Mouse (Mus musculus) kidney, embryonic 14.5 days (tissue): ENCODE results near the gene Grin2d. TPM values are rescaled to one million over a fixed set of nuclear protein-coding genes. Genes with fewer than 3 reads are reported as not detected.

Source experiments
- ATAC-seq: fragments of 200-750 bp; cut with Nextera tagmentation; 2 replicates; pipeline ENCODE4 v1.8.0; 2017; ENCODE audit warnings: moderate number of reproducible peaks, mild to moderate bottlenecking, moderate TSS enrichment, moderate library complexity; ENCODE audit not compliant: low FRiP score, low TSS enrichment
- H3K27ac ChIP-seq: fragments of 300-500 bp; sonication (generic); 2 replicates; pipeline ENCODE4 v1.5.1; 2014; ENCODE audit warnings: low read depth, mild to moderate bottlenecking, low read length, moderate library complexity, mixed read lengths
- H3K27me3 ChIP-seq: fragments of 300-500 bp; sonication (generic); 2 replicates; pipeline ENCODE4 v1.6.1; 2014; ENCODE audit warnings: mild to moderate bottlenecking, low read length; ENCODE audit not compliant: control insufficient read depth, insufficient read depth
- H3K36me3 ChIP-seq: fragments of 300-500 bp; sonication (generic); 2 replicates; pipeline ENCODE4 v1.6.1; 2014; ENCODE audit warnings: low read length, mixed read lengths; ENCODE audit not compliant: control insufficient read depth, insufficient read depth
- H3K4me1 ChIP-seq: fragments of 300-500 bp; sonication (generic); 2 replicates; pipeline ENCODE4 v1.6.1; 2014; ENCODE audit warnings: low read length, mixed read lengths; ENCODE audit not compliant: control insufficient read depth, insufficient read depth
- H3K4me2 ChIP-seq: fragments of 300-500 bp; sonication (generic); replicated peaks from 2 replicates; pipeline ENCODE4 v1.6.1; 2014; ENCODE audit warnings: low read depth, mild to moderate bottlenecking, low read length
- H3K4me3 ChIP-seq: fragments of 300-500 bp; sonication (generic); 2 replicates; pipeline ENCODE4 v1.5.1; 2014; ENCODE audit warnings: mild to moderate bottlenecking, low read length
- H3K9ac ChIP-seq: fragments of 300-500 bp; sonication (generic); 2 replicates; pipeline ENCODE4 v1.6.1; 2014; ENCODE audit warnings: low read depth, mild to moderate bottlenecking, low read length, moderate library complexity
- H3K9me3 ChIP-seq: fragments of 300-500 bp; sonication (generic); 2 replicates; pipeline ENCODE4 v1.6.1; 2016; ENCODE audit warnings: low read length; ENCODE audit not compliant: control insufficient read depth
- WGBS: fragments of 180-500 bp; shearing (Covaris S2); extraction: QIAGEN DNeasy Blood & Tissue Kit; methylation state at CpG from one replicate; pipeline ENCODE4 v1.1.7; 2014; 5-methylcytosine and 5-hydroxymethylcytosine counted together
- polyA plus RNA-seq: library from polyadenylated mRNA; unstranded; fragments of >200 nt; fragmentation: Nextera tagmentation; extraction: Ambion mirVana; gene quantifications from 2 replicates; pipeline ENCODE4 v1.2.1, GENCODE M21; 2014

Grin2d gene
- polyA plus RNA-seq, 1 experiment from 2014 or later: 0.28 TPM

GRCm38 (mm10) chr7:45848447-45849027, 29.6 kb downstream of the Grin2d start:
- Histone ChIP-seq H3K4me2 (no peak overlapping the region), H3K9ac (0 out of 2 replicates have a peak overlapping the region, but pooled peaks have one; percentile 7), H3K36me3 (no peaks in the 10 kb centered on the region), H3K4me1 (no peaks in the 10 kb centered on the region), H3K27ac (no peak overlapping the region), H3K27me3 (no peaks in the 10 kb centered on the region), H3K4me3 (no peak overlapping the region), H3K9me3 (no peaks in the 10 kb centered on the region)
- ATAC-seq: no peak
- 17% methylated on average over 6 of the region's 6 CpGs for WGBS

DNA sequence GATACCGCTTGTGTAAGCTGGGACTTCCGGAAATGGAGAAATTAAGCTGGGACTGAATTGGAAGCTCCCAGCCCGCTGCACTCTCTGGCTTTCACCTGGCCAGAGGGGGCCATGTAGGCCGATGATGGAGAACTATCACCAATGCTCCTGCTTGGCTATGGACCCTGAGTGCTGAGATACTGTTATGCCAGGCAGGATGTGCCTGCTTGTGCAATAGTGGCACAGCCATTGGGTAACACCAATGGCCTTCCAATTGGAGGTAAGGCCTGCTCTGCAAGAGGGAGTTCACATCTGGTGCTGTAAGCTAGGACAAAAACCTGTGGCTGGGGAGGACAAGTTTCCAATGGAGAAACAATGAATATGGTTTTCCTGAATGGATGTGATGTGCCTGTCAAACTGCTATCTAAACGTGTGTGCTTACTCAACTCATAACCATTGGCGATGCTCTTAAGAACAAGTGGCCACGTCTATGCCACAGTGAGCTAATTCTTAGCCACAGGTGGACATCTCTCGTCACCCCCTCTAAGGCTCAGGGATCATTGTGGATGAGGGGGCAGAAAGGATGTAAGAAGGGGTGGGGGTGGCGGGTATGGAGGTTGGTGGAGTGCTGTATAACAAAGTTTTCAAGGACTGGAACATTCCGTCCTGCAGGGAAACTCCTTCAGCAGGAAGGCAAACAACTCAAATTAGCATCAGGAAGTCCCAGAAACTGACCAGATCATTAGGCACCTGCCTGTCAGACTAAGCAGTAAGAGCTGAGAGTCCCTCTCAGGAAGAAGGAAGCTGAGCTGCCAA, 35.0 kb downstream of the Grin2d start:
- Histone ChIP-seq H3K4me2 (no peak overlapping the region), H3K9ac (no peak overlapping the region), H3K36me3 (no peaks in the 10 kb centered on the region), H3K27ac (no peak overlapping the region), H3K4me1 (no peaks in the 10 kb centered on the region), H3K27me3 (no peaks in the 10 kb centered on the region), H3K9me3 (no peaks in the 10 kb centered on the region), H3K4me3 (no peak overlapping the region)
- no peak for ATAC-seq
- WGBS: 88% methylated on average over 10 of the region's 10 CpGs

DNA sequence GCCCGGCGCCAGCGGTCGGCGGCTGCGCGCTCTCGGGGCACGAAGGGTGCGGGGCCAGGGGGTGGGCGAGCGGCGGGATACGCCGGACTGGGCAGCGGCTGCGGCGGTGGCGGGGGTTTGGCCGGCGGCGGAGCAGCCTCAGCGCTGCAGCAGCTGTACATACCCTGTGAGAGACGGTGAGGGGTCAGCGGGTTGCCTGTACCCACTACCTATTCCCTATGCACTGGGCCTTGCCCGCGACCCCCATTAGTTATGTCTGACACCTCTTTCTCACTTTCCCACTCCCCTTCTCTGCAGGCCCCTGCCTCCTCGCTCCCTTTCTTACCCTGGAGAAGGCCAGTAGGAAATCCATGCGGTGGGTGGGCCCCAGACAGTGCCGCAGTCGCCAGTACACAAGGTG, 44.3 kb downstream of the Grin2d start:
- Histone ChIP-seq H3K27me3 (peaks cover 43% of the 10 kb centered on the region), H3K4me1 (peaks cover 23% of the 10 kb centered on the region), H3K27ac (no peak overlapping the region), H3K4me3 (peak overlapping the region; percentile 42), H3K4me2 (peak overlapping the region; percentile 49), H3K9ac (peak overlapping the region; percentile 32; the same call in 1 of the 2 replicates), H3K9me3 (no peaks in the 10 kb centered on the region; the same call in 1 of the 2 replicates), H3K36me3 (peaks cover 8% of the 10 kb centered on the region; the same call in 1 of the 2 replicates)
- ATAC-seq: no peak
- WGBS: 2% methylated on average over 31 of the region's 31 CpGs

GRCm38 (mm10) chr7:45833148-45833790, 44.9 kb downstream of the Grin2d start:
- Histone ChIP-seq H3K4me1 (peaks cover 23% of the 10 kb centered on the region), H3K27me3 (peaks cover 43% of the 10 kb centered on the region), H3K36me3 (peaks cover 14% of the 10 kb centered on the region; the same call in 1 of the 2 replicates), H3K9ac (peak overlapping the region; percentile 32; the same call in 1 of the 2 replicates), H3K4me2 (peak overlapping the region; percentile 49), H3K9me3 (no peaks in the 10 kb centered on the region; the same call in 1 of the 2 replicates), H3K4me3 (peak overlapping the region; percentile 42), H3K27ac (no peak overlapping the region)
- WGBS: under 1% methylated on average over 63 of the region's 86 CpGs
- ATAC-seq: no peak

- peaks cover 23% of the 10 kb centered on the region for H3K4me1 ChIP-seq
- no peak for ATAC-seq
- H3K4me2 ChIP-seq: peak overlapping the region; percentile 49
- peak overlapping the region; percentile 42 for H3K4me3 ChIP-seq
- H3K36me3 ChIP-seq: peaks cover 23% of the 10 kb centered on the region
- H3K9ac ChIP-seq: peak overlapping the region; percentile 18; the same call in 1 of the 2 replicates
- peaks cover 43% of the 10 kb centered on the region for H3K27me3 ChIP-seq
- 9% methylated on average over 30 of the region's 30 CpGs for WGBS
- no peak overlapping the region for H3K27ac ChIP-seq
- H3K9me3 ChIP-seq: no peaks in the 10 kb centered on the region; the same call in 1 of the 2 replicates
These were observed 45.8 kb downstream of the Grin2d start for GRCm38 (mm10) chr7:45832428-45832827.

GRCm38 (mm10) chr7:45831128-45831525, 47.1 kb downstream of the Grin2d start:
- Histone ChIP-seq H3K4me3 (peak overlapping the region; percentile 84), H3K9me3 (no peaks in the 10 kb centered on the region), H3K4me1 (peaks cover 23% of the 10 kb centered on the region), H3K9ac (no peak overlapping the region), H3K27ac (no peak overlapping the region), H3K36me3 (peaks cover 36% of the 10 kb centered on the region), H3K4me2 (peak overlapping the region; percentile 82), H3K27me3 (peaks cover 43% of the 10 kb centered on the region)
- no peak for ATAC-seq
- WGBS: 27% methylated on average over 5 of the region's 5 CpGs

GRCm38 (mm10) chr7:45830427-45831127, 47.6 kb downstream of the Grin2d start, which contains the start of gene Grwd1:
Gene Grwd1, minus strand, starts transcription at chr7:45830944.
- H3K9ac ChIP-seq: peak within 1 kb of the TSS; percentile 72
- H3K4me3 ChIP-seq: peak within 1 kb of the TSS; percentile 84
- H3K36me3 ChIP-seq: peaks cover 41% of the 10 kb centered on the region
- H3K27me3 ChIP-seq: peaks cover 40% of the 10 kb centered on the region
- no peaks in the 10 kb centered on the region for H3K9me3 ChIP-seq
- peaks cover 23% of the 10 kb centered on the region for H3K4me1 ChIP-seq
- WGBS: under 1% methylated on average over 35 of the region's 35 CpGs
- H3K4me2 ChIP-seq: peak within 1 kb of the TSS; percentile 82
- peak; percentile 87 for ATAC-seq
- no peak within 1 kb of the TSS for H3K27ac ChIP-seq

DNA sequence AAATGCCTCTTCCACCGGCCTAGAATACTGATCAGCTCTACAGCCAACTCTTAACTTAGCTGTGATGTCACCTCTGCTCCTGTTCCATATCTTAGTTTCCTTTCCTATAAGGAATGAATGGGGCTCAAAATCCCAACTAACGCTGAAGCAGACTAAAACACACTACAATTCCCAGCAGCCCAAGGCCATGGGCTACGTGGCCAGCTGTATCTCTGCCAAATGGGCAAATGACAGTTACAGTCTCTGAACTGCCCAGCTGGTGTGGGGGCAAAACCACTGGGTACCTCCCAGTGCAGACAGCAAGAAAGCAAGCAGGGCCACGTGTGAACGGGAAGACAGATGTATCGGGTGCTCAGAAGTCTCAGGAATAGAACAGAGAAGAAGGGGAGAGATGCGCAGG, 51.5 kb downstream of the Grin2d start:
- Histone ChIP-seq H3K36me3 (peaks cover 56% of the 10 kb centered on the region), H3K4me1 (peaks cover 13% of the 10 kb centered on the region), H3K9ac (no peak overlapping the region), H3K4me3 (no peak overlapping the region), H3K27ac (no peak overlapping the region), H3K9me3 (no peaks in the 10 kb centered on the region), H3K4me2 (no peak overlapping the region), H3K27me3 (peaks cover 2% of the 10 kb centered on the region)
- no peak for ATAC-seq
- 95% methylated on average over 7 of the region's 7 CpGs for WGBS
